Mouse (Mus musculus) macrophage (primary cell): Measurements from ENCODE around the gene Hoxb6. TPM values are rescaled to one million over a fixed set of nuclear protein-coding genes. Genes with fewer than 3 reads are reported as not detected.

Experiments used
- H3K27ac ChIP-seq: fragments of 350-480 bp; formaldehyde crosslinking; 2 replicates; pipeline ENCODE4 v1.9.0; 2021
- H3K36me3 ChIP-seq: fragments of 350-480 bp; formaldehyde crosslinking; 2 replicates; pipeline ENCODE4 v1.9.0; 2021; ENCODE audit errors: inconsistent target
- H3K4me3 ChIP-seq: fragments of 350-480 bp; formaldehyde crosslinking; 2 replicates; pipeline ENCODE4 v1.9.0; 2021; ENCODE audit errors: inconsistent target
- H3K79me2 ChIP-seq: fragments of 350-480 bp; formaldehyde crosslinking; 2 replicates; pipeline ENCODE4 v1.9.0; 2021; ENCODE audit errors: inconsistent target
- WGBS: methylation state at CpG from one replicate; pipeline ENCODE4 v1.1.7; 2026; ENCODE audit warnings: inconsistent platforms; ENCODE audit not compliant: missing documents; 5-methylcytosine and 5-hydroxymethylcytosine counted together
- polyA plus RNA-seq: library from polyadenylated mRNA; stranded (reverse); fragments of 250-400 nt; gene quantifications from 3 replicates; pipeline ENCODE4 v1.2.4, GENCODE M21; 2018; ENCODE audit warnings: inconsistent platforms

Gene Hoxb6
- polyA plus RNA-seq, 1 experiment from 2014 or later: not detected

DNA sequence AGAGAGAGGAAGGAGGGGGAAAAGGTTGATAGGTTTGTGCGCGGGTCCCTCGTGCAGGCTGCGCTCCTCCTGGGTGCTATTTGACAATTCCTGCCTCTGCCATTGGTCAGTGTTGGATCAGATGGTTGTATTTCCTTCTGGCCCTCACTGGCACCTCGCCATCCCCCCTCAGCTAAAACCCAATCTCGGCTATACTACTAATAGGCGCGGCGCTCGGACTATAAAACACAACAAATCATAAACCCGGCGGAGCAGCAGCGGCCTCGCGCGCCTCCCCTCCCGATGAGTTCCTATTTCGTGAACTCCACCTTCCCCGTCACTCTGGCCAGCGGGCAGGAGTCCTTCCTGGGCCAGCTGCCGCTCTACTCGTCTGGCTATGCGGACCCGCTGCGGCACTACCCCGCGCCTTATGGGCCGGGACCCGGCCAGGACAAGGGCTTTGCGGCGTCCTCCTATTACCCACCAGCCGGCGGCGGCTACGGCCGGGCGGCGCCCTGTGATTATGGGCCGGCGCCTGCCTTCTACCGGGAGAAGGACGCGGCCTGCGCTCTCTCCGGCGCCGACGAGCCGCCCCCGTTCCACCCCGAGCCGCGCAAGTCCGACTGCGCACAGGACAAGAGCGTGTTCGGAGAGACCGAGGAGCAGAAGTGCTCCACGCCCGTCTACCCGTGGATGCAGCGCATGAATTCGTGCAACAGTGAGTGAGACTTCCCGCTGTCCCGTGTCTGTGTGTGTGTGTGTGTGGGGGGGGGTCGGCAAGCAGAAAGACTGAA is 6.8 kb downstream of the Hoxb6 start:
- 1% methylated on average over 61 of the region's 66 CpGs for WGBS
- Histone ChIP-seq H3K36me3 (no peaks in the 10 kb centered on the region), H3K4me3 (no peak overlapping the region), H3K79me2 (no peaks in the 10 kb centered on the region), H3K27ac (no peak overlapping the region)

DNA sequence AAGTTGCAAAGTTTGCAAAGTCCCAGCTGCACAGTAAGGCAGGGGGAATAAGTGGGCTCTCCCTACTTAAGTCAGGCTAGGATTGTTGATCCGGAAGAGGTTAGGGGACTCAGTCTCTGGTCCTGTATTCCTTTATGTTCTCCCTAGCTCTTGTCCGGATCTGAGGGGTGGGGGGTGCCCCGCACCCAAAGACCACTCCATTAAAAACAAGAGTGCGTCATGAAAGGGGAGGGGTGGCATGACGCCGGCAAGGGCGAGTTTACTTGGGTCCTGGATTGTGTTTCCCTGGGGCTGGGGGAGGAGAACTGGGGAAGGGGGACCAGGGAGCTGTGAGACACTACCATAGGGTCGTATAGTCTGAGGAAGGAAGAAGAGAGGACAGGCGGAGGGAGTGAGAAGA is 7.5 kb downstream of the Hoxb6 start:
- H3K79me2 ChIP-seq: no peaks in the 10 kb centered on the region
- no peak overlapping the region for H3K27ac ChIP-seq
- 6% methylated on average over 8 of the region's 9 CpGs for WGBS
- H3K4me3 ChIP-seq: no peak overlapping the region
- H3K36me3 ChIP-seq: no peaks in the 10 kb centered on the region

DNA sequence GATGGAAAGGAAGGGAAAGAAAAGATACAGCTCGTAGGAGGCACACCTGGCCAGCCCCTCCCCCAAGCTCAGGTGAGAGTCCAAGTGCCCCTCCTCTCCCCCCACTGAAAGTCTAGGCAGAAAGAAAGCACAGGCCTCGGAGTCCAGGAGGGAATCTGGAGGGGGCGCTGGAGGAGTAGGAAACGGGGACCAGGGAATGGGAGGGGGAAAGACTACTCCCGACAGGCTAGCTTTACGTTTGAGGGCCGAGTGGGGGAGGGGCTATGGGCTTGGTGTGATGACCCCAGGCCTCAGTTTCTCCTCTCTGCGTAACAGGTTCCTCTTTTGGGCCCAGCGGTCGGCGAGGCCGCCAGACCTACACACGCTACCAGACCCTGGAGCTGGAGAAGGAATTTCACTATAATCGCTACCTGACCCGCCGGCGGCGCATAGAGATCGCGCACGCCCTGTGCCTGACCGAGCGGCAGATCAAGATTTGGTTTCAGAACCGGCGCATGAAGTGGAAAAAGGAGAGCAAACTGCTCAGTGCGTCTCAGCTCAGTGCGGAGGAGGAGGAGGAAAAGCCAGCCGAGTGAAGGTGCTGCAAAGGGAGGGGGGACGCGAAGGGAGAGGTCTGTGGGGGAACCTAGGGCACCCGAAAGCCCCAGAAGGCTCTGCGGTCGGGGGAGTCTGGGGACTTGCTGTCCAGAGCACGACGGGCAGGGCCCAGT is 8.2 kb downstream of the Hoxb6 start:
- no peak overlapping the region for H3K4me3 ChIP-seq
- WGBS: 27% methylated on average over 31 of the region's 35 CpGs
- no peaks in the 10 kb centered on the region for H3K36me3 ChIP-seq
- no peak overlapping the region for H3K27ac ChIP-seq
- no peaks in the 10 kb centered on the region for H3K79me2 ChIP-seq

DNA sequence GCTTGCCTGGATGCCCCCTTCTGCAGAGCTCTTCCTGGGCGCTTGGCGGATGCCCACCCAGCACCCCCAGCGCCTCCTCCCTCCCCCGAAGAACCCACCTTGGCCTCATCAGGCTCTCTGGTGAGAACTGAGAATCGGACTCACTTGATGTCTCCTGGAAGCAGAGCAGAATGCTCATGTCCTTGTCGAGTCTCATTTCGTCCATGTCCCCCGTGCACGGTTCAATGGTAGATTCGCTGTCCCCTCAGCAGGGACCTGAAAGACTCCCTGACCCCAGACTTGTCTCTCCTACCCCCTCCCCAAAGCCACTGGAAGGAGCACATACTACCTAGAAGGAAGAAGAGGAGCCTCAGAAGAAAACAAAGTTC is 8.8 kb downstream of the Hoxb6 start:
- no peak overlapping the region for H3K4me3 ChIP-seq
- no peaks in the 10 kb centered on the region for H3K36me3 ChIP-seq
- H3K79me2 ChIP-seq: no peaks in the 10 kb centered on the region
- 81% methylated on average over 10 of the region's 10 CpGs for WGBS
- H3K27ac ChIP-seq: no peak overlapping the region

DNA sequence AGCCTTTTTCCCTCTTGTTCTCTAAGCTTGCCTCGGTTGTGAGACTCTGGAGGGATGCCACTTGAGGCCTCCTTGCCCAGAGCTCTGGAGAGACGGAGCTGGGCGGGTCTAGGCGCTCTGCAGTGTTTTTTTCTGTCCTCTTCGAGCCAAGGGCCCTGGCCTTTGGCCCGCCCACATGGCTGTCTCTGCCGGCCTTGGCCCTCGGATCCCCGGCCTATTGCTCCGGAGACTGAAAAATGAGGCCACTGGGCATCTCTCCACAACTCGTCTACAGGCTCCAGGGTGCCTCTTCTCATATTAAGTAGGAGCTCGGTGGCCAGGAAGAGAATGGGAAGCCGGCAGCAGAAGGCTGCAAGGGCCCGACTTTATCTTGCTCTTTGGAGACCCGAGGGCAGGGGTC is 9.6 kb downstream of the Hoxb6 start:
- no peaks in the 10 kb centered on the region for H3K36me3 ChIP-seq
- 79% methylated on average over 15 of the region's 15 CpGs for WGBS
- H3K79me2 ChIP-seq: no peaks in the 10 kb centered on the region
- H3K27ac ChIP-seq: no peak overlapping the region
- H3K4me3 ChIP-seq: no peak overlapping the region

DNA sequence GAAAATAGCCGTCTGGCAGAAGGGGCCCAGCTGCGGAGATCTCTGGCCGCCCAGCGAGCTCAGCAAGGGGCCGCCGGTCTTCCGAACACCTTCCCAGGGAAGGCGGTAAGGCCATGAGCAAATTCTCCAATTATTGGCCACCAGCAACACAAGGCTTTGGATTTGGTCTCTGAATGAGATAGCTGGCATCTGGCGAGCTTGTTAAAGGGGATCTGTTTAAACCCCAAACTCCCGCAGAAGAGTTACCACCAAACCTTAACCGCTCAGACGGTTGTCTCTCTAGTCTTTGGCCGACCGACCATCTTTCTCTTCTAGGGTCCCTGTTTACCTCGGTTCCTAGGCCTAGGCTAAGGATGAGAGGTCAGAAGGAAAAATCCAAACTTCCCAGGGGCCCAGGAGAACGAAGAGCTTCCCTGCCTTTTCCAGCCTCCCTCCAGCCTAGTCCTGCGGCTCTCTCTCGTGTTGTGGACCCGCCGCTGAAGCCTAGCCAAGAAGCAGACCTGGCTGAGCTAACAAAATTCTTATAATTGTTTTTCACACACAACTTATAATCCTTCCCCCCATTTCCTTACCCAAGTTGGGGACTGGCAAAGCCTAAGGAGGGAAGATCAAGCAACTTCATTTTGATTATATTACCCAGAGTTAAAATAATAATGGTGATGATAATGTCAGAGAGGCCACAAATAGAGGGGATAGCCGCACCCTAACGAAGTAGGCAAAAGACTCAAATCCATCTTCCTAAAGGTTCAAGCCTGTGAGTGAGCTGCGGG is 10.3 kb downstream of the Hoxb6 start:
- Histone ChIP-seq H3K79me2 (no peaks in the 10 kb centered on the region), H3K4me3 (no peak overlapping the region), H3K27ac (no peak overlapping the region), H3K36me3 (no peaks in the 10 kb centered on the region)
- 78% methylated on average over 23 of the region's 23 CpGs for WGBS

DNA sequence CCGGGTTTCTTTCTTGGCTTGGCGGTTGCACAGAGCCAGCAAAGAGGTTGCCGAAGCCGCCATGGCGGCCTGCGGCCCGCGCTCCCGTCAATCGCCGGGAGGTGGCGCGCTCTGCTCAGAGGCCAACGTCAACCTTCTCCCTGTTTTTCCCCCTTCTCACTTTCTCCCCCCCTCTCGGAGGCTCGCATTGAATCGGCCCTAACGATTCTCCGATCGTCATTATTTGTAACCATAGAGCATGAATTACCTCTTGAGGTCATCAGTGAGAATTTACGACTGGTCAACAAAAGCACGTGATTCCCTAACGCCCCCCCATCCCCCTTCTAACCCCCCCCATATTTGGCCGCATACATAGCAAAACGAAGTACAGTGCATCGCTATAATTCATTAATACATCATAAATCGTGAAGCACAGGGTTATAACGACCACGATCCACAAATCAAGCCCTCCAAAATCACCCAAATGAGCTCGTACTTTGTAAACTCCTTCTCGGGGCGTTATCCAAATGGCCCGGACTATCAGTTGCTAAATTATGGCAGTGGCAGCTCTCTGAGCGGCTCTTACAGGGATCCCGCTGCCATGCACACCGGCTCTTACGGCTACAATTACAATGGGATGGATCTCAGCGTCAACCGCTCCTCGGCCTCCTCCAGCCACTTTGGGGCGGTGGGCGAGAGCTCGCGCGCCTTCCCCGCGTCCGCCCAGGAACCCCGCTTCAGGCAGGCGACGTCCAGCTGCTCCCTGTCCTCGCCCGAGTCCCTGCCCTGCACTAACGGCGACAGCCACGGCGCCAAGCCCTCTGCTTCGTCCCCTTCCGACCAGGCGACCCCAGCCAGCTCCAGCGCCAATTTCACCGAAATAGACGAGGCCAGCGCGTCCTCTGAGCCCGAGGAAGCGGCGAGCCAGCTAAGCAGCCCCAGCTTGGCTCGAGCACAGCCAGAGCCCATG is 11.1 kb downstream of the Hoxb6 start, which contains the start of gene Hoxb5:
Gene Hoxb5, plus strand, starts transcription at position 186 of the 949 bp plus-strand sequence.
- H3K36me3 ChIP-seq: no peaks in the 10 kb centered on the region
- WGBS: under 1% methylated on average over 67 of the region's 69 CpGs

DNA sequence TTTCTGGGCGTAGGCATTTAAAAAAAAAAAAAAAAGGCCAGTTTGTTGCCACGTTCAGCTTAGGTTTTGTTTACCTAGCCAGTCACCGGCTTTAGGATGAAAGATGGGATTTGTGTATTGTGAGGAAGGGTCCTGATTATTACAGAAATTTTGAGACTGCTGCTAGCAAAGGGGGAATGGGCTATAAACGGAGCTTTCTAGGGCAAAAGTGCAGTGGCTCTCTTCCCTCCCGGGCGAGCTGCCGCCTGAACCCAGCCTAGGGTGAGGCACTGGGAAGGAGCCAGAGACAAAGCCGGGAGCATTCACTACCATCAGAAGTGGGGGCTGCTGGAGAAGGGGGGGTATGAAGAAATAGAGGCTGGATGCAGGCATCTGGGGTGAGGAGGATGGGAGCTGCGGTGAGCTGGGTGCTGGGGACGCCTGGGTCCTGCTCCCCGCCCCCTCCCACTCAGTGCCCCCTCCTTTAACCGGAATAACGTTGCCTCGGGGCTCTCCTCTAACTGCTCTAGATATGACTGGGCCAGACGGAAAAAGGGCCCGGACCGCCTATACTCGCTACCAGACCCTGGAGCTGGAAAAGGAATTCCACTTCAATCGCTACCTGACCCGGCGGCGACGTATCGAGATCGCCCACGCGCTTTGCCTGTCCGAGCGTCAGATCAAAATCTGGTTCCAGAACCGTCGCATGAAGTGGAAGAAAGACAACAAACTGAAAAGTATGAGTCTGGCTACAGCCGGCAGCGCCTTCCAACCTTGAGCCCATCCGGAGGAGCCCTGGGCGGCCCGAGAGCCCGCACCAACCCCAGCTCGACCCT is 12.3 kb downstream of the Hoxb6 start:
- Histone ChIP-seq H3K79me2 (no peaks in the 10 kb centered on the region), H3K27ac (no peak overlapping the region), H3K36me3 (no peaks in the 10 kb centered on the region), H3K4me3 (no peak overlapping the region)
- WGBS: 23% methylated on average over 37 of the region's 38 CpGs

More for the DNA sequence above, 11.1 kb downstream of the Hoxb6 start, which contains the start of gene Hoxb5:
- Histone ChIP-seq H3K27ac (no peak within 1 kb of the TSS), H3K4me3 (no peak within 1 kb of the TSS), H3K79me2 (no peaks in the 10 kb centered on the region)

DNA sequence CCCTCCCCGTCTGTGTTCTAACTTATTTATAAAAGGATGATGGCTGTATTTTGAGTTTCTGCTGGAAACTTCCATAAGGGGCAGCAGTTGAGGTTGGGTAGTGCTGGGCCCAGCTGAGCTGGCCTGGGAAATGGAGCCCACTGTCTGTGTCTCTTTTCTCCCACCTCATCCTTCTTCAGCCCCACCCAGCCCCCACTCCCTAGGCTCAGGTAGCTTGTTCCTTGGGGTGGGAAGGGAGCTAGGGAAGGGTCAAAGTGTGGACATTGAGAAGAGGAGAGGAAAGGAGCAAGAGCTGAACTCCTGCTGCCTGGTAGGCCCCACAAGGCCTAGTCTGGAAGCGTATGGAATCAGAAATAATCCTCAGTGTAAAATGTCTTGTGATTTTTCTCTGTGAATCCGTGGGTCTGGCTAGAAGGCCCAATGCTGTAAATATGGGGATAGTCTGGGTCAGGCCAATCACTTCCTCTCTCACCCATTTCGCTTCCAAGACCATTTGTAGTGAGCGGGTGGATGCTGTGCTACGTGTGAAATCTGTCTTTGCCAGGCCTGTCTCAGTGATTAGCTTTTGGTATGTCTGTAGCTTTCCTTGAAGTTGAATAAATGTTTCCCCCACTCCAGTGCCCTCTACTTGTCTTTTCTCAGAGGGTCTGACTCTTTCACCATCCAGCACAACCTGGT is 13.4 kb downstream of the Hoxb6 start:
- H3K27ac ChIP-seq: no peak overlapping the region
- 97% methylated on average over 6 of the region's 6 CpGs for WGBS
- no peaks in the 10 kb centered on the region for H3K79me2 ChIP-seq
- no peaks in the 10 kb centered on the region for H3K36me3 ChIP-seq
- no peak overlapping the region for H3K4me3 ChIP-seq

DNA sequence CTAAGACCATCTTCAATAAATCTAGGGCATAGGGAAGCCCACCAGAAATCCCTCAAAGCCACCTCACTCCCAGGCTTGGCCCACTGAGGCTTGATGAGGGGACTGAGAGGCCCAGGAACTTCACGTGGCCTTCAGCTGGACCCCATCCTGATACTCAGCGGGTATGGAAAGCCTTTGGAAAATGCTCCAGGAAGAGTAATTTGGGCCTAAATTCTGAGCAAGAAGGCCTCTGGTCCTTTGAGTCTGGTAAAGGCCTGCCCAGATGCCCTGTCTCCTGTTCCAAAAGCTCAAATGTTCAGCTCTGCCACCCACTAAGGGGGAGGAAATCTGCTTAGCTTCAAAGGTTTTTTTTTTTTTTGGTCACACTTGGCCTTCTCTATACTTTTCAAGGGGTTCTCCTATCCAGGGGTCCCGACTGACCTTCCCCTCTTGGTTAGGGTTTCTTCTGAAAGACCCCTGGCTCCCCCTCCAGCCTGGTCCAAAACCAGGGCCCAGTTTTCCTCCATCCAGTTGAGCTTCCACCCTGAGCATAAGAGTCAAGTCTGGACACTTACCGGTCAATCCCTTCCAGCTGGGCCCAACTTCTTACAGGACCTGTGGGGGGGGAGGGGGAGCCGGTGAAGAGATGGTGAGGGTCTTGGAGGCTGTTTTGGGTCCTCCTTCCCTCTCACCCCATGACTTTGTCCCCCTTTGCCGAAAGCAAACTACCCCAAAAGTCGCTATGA is 14.1 kb downstream of the Hoxb6 start:
- H3K79me2 ChIP-seq: no peaks in the 10 kb centered on the region
- WGBS: 70% methylated on average over 7 of the region's 7 CpGs
- H3K27ac ChIP-seq: no peak overlapping the region
- no peaks in the 10 kb centered on the region for H3K36me3 ChIP-seq
- no peak overlapping the region for H3K4me3 ChIP-seq

DNA sequence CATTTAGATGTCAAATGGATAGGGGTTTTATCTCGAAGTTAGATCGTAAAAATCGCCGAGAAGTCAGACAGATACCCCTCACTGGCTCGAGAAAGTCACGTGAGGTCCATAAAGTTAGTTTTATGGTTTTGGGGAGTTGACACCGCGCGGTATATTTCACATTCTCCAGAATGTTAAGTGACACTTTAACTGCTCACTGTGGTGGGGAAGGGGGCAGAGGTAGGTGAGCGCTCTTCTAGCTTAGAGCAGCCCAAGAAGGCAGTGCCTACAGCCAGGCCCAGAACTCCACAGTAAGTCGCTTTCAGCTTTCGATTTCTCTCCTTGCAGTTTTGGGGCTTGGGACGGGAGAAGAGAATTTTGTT is 14.6 kb downstream of the Hoxb6 start:
- no peak overlapping the region for H3K27ac ChIP-seq
- no peaks in the 10 kb centered on the region for H3K36me3 ChIP-seq
- H3K79me2 ChIP-seq: no peaks in the 10 kb centered on the region
- WGBS: 30% methylated on average over 13 of the region's 13 CpGs
- H3K4me3 ChIP-seq: no peak overlapping the region

DNA sequence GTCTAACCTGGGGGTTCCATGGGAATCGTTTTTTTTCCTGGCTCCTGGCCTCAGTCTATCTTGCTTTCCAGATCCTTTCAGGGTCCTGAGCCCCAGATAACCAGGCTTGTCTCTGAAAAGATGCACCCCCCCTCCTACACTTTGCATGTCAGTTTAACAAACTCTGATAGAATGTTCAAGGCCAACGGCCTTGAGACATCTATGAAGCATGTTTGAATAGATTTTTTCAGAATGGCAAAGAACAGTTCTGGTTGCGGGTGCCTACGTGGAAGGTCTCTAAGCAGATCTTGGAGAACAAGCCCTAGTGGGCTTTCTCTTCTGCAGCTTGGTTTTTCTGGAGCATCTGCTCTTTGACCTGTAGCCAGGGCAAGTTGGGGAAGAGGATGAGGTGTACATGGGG is 16.5 kb downstream of the Hoxb6 start:
- 73% methylated on average over 4 of the region's 4 CpGs for WGBS
- Histone ChIP-seq H3K27ac (no peak overlapping the region), H3K36me3 (no peaks in the 10 kb centered on the region), H3K79me2 (no peaks in the 10 kb centered on the region), H3K4me3 (no peak overlapping the region)
